Mouse (Mus musculus): ENCODE measurements around the gene Hnrnpa3.

GRCm38 (mm10) chr2:75676567-75676966 lies 17.5 kb downstream of the Hnrnpa3 start:
- TF ChIP-seq CTCF (IDR thresholded peaks at IDR 0.05; ENCODE audit: low read depth) (no peak), EP300 (optimal IDR thresholded peaks at IDR 0.05) (no peak)

Data from stomach, postnatal 0 days (tissue).